Mouse (Mus musculus) embryonic facial prominence, embryonic 13.5 days (tissue): ENCODE results near the gene 1700025G04Rik. TPM values are rescaled to one million over a fixed set of nuclear protein-coding genes. Genes with fewer than 3 reads are reported as not detected.

Experiments used
- ATAC-seq: fragments of 200-750 bp; cut with Nextera tagmentation; 2 replicates; pipeline ENCODE4 v1.8.0; 2017; ENCODE audit warnings: low read depth; ENCODE audit not compliant: insufficient number of reproducible peaks, insufficient read depth, low FRiP score, low TSS enrichment
- H3K27ac ChIP-seq: fragments of 300-500 bp; sonication (generic); 2 replicates; pipeline ENCODE4 v1.5.1; 2015; ENCODE audit warnings: moderate library complexity, mild to moderate bottlenecking, inconsistent platforms
- H3K27me3 ChIP-seq: fragments of 300-500 bp; sonication (generic); 2 replicates; pipeline ENCODE4 v1.6.1; 2015; ENCODE audit warnings: mild to moderate bottlenecking, inconsistent platforms
- H3K36me3 ChIP-seq: fragments of 300-500 bp; sonication (generic); 2 replicates; pipeline ENCODE4 v1.6.1; 2015; ENCODE audit warnings: mild to moderate bottlenecking, inconsistent platforms
- H3K4me1 ChIP-seq: fragments of 300-500 bp; sonication (generic); 2 replicates; pipeline ENCODE4 v1.6.1; 2015; ENCODE audit warnings: inconsistent platforms
- H3K4me2 ChIP-seq: fragments of 300-500 bp; sonication (generic); 2 replicates; pipeline ENCODE4 v1.6.1; 2015; ENCODE audit warnings: moderate library complexity, mild to moderate bottlenecking, inconsistent platforms
- H3K4me3 ChIP-seq: fragments of 300-500 bp; sonication (generic); 2 replicates; pipeline ENCODE4 v1.5.1; 2015; ENCODE audit warnings: mild to moderate bottlenecking, inconsistent platforms
- H3K9ac ChIP-seq: fragments of 300-500 bp; sonication (generic); 2 replicates; pipeline ENCODE4 v1.6.1; 2015; ENCODE audit warnings: mild to moderate bottlenecking, inconsistent platforms
- H3K9me3 ChIP-seq: fragments of 300-500 bp; sonication (generic); 2 replicates; pipeline ENCODE4 v1.6.1; 2016; ENCODE audit warnings: inconsistent platforms
- WGBS: fragments of 180-500 bp; shearing (Covaris S2); methylation state at CpG from one replicate; pipeline ENCODE4 v1.1.7; 2015; ENCODE audit warnings: mixed read lengths; 5-methylcytosine and 5-hydroxymethylcytosine counted together
- polyA plus RNA-seq: library from polyadenylated mRNA; unstranded; fragments of >200 nt; fragmentation: Nextera tagmentation; extraction: Ambion mirVana; gene quantifications from 2 replicates; pipeline ENCODE4 v1.2.1, GENCODE M21; 2015

The 1700025G04Rik gene
- polyA plus RNA-seq, result 38.9 and 45.4 TPM in 2 replicates

GRCm38 (mm10) chr1:152090018-152090553, at the start of gene 1700025G04Rik:
Gene 1700025G04Rik (minus strand): TSS chr1:152090125.
- Histone ChIP-seq H3K4me3 (peak within 1 kb of the TSS; percentile 86), H3K9ac (peak within 1 kb of the TSS; percentile 93), H3K4me2 (peak within 1 kb of the TSS; percentile 87), H3K9me3 (no peaks in the 10 kb centered on the region), H3K27me3 (no peaks in the 10 kb centered on the region), H3K27ac (peak within 1 kb of the TSS; percentile 94), H3K36me3 (no peaks in the 10 kb centered on the region), H3K4me1 (peaks cover 47% of the 10 kb centered on the region)
- WGBS, result under 1% methylated on average over 56 of the region's 66 CpGs
- peak; percentile 92 for ATAC-seq

DNA sequence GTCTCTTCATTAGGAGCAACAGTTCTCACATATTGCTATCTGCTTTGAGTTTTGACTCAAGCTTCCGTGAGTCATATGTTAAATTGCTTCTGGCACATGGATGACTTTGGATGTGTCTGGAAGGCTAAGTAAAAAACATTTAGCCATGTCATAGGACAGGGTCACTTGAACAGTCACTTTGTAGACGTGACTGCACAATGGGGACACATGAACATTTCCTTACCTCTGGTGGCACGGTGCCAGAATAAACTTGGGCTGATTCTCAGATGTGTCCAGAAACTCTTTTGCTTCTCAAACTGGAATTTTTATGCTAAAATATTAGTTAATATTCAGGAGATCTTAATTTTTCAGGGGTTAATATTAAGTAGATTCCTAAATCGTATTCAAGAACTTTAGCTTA, 49.6 kb upstream of the 1700025G04Rik start:
- no peaks in the 10 kb centered on the region for H3K36me3 ChIP-seq
- H3K4me1 ChIP-seq, result no peaks in the 10 kb centered on the region
- WGBS, result 81% methylated on average over 4 of the region's 4 CpGs
- no peak overlapping the region for H3K9ac ChIP-seq
- no peaks in the 10 kb centered on the region for H3K27me3 ChIP-seq
- H3K9me3 ChIP-seq, result peaks cover 8% of the 10 kb centered on the region; the same call in 1 of the 2 replicates
- H3K4me3 ChIP-seq, result no peak overlapping the region
- H3K27ac ChIP-seq, result no peak overlapping the region
- ATAC-seq, result no peak
- H3K4me2 ChIP-seq, result no peak overlapping the region

GRCm38 (mm10) chr1:152130029-152130727, 40.3 kb upstream of the 1700025G04Rik start:
- peak; percentile 67 for ATAC-seq
- H3K9me3 ChIP-seq, result no peaks in the 10 kb centered on the region
- no peak overlapping the region for H3K9ac ChIP-seq
- no peaks in the 10 kb centered on the region for H3K27me3 ChIP-seq
- H3K4me3 ChIP-seq, result no peak overlapping the region
- no peak overlapping the region for H3K27ac ChIP-seq
- WGBS, result 69% methylated on average over 15 of the region's 15 CpGs
- no peaks in the 10 kb centered on the region for H3K36me3 ChIP-seq
- H3K4me2 ChIP-seq, result no peak overlapping the region
- peaks cover 8% of the 10 kb centered on the region; the same call in 1 of the 2 replicates for H3K4me1 ChIP-seq

GRCm38 (mm10) chr1:152125451-152125850, 35.5 kb upstream of the 1700025G04Rik start:
- 90% methylated on average over 7 of the region's 7 CpGs for WGBS
- no peak for ATAC-seq
- Histone ChIP-seq H3K36me3 (no peaks in the 10 kb centered on the region), H3K27me3 (no peaks in the 10 kb centered on the region), H3K9ac (no peak overlapping the region), H3K4me1 (peaks cover 12% of the 10 kb centered on the region; the same call in 1 of the 2 replicates), H3K9me3 (no peaks in the 10 kb centered on the region), H3K4me2 (no peak overlapping the region), H3K4me3 (no peak overlapping the region), H3K27ac (no peak overlapping the region)

GRCm38 (mm10) chr1:152110123-152110522, 20.2 kb upstream of the 1700025G04Rik start:
- Histone ChIP-seq H3K27ac (no peak overlapping the region), H3K9ac (no peak overlapping the region), H3K4me3 (no peak overlapping the region), H3K9me3 (no peaks in the 10 kb centered on the region), H3K36me3 (no peaks in the 10 kb centered on the region), H3K4me1 (no peaks in the 10 kb centered on the region), H3K4me2 (no peak overlapping the region), H3K27me3 (no peaks in the 10 kb centered on the region)
- ATAC-seq, result no peak
- 94% methylated on average over 1 of the region's 1 CpGs for WGBS

DNA sequence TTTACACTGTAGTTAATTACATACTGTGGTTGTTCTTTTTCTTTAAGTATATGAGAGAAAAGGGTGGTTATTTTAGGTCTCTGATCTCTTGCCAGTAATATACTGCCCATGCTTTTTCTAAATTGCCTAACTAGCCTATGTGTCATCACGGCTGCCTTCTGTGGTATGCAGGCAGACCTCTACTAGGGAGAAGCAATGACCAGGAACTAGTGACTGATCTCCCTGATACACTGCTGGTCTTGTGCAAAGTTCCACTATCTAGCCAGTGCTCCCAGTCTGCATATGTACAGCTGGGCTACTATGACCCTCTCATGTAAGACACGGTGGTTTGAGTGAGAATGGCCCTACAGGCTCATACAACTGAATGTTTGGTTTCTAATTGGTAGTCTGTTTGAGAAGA, 16.2 kb upstream of the 1700025G04Rik start:
- Histone ChIP-seq H3K4me1 (0 out of 2 replicates have a peak, but pooled peaks cover 6% of the 10 kb centered on the region), H3K4me3 (no peak overlapping the region), H3K9ac (no peak overlapping the region), H3K9me3 (no peaks in the 10 kb centered on the region), H3K36me3 (no peaks in the 10 kb centered on the region), H3K27me3 (no peaks in the 10 kb centered on the region), H3K4me2 (no peak overlapping the region), H3K27ac (no peak overlapping the region)
- WGBS, result 83% methylated on average over 2 of the region's 2 CpGs
- ATAC-seq, result no peak

DNA sequence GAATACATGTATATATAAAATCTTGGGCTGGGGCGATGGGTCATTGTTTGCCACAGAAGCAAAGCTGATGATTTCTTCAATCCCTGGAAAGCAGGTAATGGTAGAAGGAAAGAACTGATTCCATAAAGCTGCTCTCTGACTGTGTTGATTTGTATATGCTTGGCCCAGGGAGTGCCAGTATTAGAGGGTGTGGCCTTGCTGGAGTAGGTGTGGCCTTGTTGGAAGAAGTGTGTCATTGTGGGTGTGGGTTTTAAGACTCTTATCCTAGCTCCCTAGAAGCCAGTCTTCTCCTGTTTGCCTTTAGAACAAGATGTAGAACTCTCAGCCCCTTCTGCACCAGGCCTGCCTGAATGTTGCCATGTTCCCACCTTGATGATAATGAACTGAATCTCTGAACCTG, 15.3 kb upstream of the 1700025G04Rik start:
- no peak for ATAC-seq
- Histone ChIP-seq H3K27me3 (no peaks in the 10 kb centered on the region), H3K36me3 (no peaks in the 10 kb centered on the region), H3K9ac (no peak overlapping the region), H3K4me1 (0 out of 2 replicates have a peak, but pooled peaks cover 6% of the 10 kb centered on the region), H3K4me2 (no peak overlapping the region), H3K27ac (no peak overlapping the region), H3K9me3 (no peaks in the 10 kb centered on the region), H3K4me3 (no peak overlapping the region)
- 100% methylated on average over 1 of the region's 1 CpGs for WGBS

GRCm38 (mm10) chr1:152101746-152102145, 11.8 kb upstream of the 1700025G04Rik start:
- 0 out of 2 replicates have a peak, but pooled peaks cover 6% of the 10 kb centered on the region for H3K4me1 ChIP-seq
- no peaks in the 10 kb centered on the region for H3K36me3 ChIP-seq
- H3K4me2 ChIP-seq, result no peak overlapping the region
- no peaks in the 10 kb centered on the region for H3K9me3 ChIP-seq
- no peak overlapping the region for H3K27ac ChIP-seq
- H3K4me3 ChIP-seq, result no peak overlapping the region
- no peak overlapping the region for H3K9ac ChIP-seq
- no peak for ATAC-seq
- no peaks in the 10 kb centered on the region for H3K27me3 ChIP-seq
- WGBS, result 57% methylated on average over 5 of the region's 5 CpGs

DNA sequence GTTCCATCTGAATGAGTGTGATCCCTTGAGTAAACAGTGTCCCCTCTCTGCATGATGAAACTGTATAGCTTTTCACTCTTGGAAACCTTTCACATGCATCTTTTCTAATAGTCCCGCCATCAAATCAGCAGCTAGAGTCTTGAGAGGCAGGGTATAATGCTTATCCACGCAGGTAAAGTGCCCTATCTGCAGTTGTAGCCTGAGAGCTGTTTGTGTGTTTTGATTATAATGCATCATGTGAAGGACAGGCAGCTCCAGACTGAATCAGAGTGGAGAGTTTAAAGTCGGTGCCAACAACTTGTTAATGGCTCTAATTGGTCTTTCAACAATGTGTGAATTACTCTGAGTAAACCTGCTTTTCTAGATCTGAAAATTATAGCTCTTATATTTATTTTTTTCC, 6.1 kb upstream of the 1700025G04Rik start:
- WGBS, result 66% methylated on average over 3 of the region's 3 CpGs
- ATAC-seq, result no peak
- no peaks in the 10 kb centered on the region for H3K27me3 ChIP-seq
- H3K9ac ChIP-seq, result no peak overlapping the region
- no peak overlapping the region for H3K27ac ChIP-seq
- H3K4me2 ChIP-seq, result no peak overlapping the region
- H3K36me3 ChIP-seq, result no peaks in the 10 kb centered on the region
- peaks cover 3% of the 10 kb centered on the region; the same call in 1 of the 2 replicates for H3K4me1 ChIP-seq
- H3K4me3 ChIP-seq, result no peak overlapping the region
- H3K9me3 ChIP-seq, result no peaks in the 10 kb centered on the region

- Histone ChIP-seq H3K27ac (peak overlapping the region; percentile 94), H3K27me3 (no peaks in the 10 kb centered on the region), H3K9me3 (no peaks in the 10 kb centered on the region), H3K4me3 (peak overlapping the region; percentile 86), H3K36me3 (no peaks in the 10 kb centered on the region), H3K4me1 (peaks cover 39% of the 10 kb centered on the region), H3K9ac (peak overlapping the region; percentile 93), H3K4me2 (peak overlapping the region; percentile 87)
- peak; percentile 52 for ATAC-seq
- 1% methylated on average over 36 of the region's 36 CpGs for WGBS
Observed at GRCm38 (mm10) chr1:152090564-152091545, 930 bp upstream of the 1700025G04Rik start.

DNA sequence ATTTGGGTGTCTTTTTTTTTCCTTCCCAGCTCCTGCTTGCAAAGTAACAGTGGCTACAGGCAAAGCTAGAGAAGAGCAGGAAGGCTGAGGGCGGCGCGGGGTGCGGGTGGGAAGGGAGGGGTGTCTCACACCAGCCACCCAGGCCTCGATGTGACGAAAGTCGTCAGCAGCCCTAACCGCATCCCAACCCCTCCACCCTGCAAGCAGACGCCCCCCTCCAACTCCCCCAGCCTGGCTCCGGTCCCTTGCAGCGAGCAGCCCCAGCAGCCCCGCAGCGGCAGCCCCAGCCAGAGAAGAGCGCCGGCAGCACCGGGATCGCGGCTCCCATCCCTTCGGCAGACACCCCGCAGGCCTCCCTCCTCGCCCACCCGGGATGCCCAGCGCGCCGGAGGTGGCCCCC, 399 bp downstream of the 1700025G04Rik start:
- ATAC-seq, result 0 out of 2 replicates have a peak, but pooled peaks have one; percentile 46
- Histone ChIP-seq H3K4me2 (peak overlapping the region; percentile 87), H3K4me1 (peaks cover 53% of the 10 kb centered on the region), H3K4me3 (peak overlapping the region; percentile 86), H3K36me3 (no peaks in the 10 kb centered on the region), H3K9ac (peak overlapping the region; percentile 93), H3K27ac (peak overlapping the region; percentile 94), H3K9me3 (no peaks in the 10 kb centered on the region), H3K27me3 (no peaks in the 10 kb centered on the region)
- WGBS, result 0% methylated on average over 24 of the region's 25 CpGs
